Mouse (Mus musculus) 416B (cell line): Measurements from ENCODE around the gene Man1a2.

ENCODE experiments used
- DNase-seq: peaks from one replicate; pipeline ENCODE4 v3.0.0; 2011; ENCODE audit warnings: low read depth

Gene Man1a2

DNA sequence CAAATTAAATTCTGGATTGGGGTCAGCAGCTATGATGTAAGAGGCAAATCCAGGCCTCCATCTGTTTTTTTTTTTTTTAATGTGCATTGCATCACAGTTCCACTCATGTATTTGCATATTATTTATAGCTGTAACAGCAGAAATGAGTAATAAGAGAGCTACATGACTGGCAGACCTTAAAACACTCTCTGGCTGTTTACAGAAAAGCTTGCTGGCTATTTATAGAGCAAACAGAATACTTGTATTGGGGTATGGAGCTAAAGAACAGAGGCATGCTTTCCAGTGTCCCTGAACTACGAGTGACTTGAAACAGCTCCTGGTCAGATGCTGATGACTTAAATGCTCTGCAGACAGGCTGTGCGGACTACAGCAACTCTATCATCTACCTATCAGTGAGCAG, 121.7 kb downstream of the Man1a2 start:
- no peak for DNase-seq

DNA sequence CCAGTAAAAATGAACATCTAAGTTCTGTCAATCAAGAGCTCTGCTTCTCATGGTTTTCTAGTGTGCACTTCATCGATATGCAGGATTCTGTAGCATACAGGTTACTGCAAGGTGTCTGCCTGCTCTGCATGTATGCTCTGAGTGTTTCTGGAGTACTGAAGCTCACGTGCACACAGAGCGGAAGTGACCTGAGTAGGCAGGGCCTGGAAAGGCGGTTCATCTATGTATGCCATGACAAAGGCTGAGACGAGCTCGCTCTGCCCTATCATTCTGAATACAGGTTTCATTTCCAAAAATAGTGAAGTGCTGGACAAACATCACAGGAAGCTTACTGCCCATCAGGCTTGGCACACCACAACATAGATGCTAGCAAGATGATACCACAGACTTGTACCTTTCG, 122.8 kb downstream of the Man1a2 start:
- DNase-seq: no peak

DNA sequence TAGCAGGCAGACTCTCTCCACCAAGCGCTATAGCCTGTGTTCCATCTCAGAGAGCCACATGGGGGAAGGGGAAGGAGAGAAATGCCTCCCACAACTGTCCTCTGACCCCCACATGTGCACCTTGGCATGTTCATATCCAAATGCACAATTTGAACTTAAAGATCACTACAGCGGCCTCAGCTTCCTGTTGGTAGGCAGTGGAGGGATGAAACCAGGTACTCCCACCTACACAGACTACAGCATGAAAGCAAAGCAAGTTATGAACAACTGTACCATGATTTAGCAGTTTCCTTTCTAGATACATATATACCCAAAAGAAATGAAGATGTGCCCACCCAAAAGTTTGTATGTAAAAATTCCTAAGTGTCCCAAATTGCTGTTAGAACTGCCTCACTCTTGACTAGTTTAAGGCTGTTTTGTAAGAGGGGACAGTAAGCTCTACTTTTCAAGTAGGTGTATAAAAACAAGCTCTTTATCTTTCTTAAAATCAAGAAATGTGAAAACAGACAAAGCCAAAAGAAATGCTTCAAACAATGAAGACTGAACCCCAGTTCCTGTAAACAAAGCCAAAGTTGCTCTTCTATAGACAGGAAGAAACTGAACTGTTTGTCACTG, 123.6 kb downstream of the Man1a2 start:
- no peak for DNase-seq

DNA sequence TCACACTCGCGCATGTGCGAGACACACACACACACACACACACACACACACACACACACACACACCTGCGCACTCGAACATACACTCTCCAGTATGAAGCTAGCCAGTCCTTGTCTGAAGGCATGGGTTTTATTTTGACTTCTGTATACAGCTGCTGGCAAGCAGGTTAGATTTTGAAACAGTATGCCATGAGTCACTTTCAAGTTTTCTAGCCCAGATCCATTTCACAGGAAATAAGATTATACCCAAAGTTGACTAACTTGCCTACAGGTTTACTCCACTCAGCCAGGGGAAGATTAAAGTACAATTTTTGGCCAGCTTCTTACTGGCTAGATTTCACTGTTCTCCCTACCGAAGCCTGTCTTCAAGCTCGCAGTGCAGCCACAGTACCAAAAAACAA, 125.9 kb downstream of the Man1a2 start:
- peak; percentile 54 for DNase-seq

DNA sequence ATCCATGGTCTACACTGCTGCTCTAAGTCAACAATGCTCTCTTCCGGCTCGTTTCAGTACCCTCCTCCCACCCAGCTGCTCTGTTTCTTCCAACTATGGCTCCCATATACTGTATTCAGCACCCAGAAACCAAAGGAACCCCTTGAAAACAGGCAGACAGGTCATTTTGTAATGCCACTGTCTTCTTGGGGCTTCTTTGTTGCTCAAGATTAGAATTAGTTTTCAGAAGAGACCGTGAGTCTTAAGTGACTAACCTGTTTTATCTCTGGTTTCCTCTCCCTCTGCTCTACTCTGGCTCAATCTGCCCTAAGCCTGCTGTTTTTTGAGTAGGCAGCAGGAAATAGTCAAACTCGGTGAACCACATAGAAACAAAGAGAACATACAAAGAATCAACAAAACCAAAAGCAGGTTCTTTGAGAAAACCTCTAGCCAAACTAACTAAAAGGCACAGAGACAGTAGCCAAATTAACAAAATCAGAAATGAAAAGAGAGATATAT, 127.0 kb downstream of the Man1a2 start:
- DNase-seq: peak; percentile 42

DNA sequence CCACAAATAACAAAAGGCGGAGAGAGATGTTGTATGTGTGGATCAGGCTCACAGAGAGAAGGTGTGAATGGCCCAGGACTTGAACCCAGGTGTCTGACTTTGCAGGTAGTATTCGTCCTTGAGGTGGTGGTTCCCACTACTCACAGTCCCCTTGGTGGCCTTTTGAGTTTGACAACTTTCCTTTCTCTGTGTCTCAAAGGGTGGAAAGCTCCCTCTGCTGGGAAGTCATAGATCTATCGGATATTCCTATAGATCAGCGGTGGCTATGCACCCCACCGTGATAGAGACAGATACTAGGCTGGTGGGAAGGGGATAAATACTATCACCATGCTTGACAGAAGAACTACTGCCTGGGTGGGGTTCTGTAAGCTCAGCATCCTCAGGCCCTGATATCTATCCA, 130.5 kb downstream of the Man1a2 start:
- no peak for DNase-seq

DNA sequence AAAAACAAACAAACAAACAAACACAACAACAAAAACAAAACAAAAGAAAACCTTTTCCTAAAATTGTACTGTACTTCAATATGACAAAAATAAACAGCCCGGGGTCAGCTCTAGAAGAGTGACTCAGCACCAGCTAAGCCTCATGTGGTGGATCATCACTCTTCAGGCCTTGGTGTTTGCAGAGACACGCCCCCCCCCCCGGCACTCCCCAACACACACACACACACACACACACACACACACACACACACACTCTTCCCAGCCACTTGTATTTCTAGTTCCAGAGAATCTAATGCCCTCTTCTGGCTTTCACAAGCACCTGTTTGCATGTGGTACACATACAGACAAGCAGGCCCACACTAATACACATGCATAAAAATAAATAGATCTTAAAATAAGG, 133.1 kb downstream of the Man1a2 start:
- DNase-seq: no peak

DNA sequence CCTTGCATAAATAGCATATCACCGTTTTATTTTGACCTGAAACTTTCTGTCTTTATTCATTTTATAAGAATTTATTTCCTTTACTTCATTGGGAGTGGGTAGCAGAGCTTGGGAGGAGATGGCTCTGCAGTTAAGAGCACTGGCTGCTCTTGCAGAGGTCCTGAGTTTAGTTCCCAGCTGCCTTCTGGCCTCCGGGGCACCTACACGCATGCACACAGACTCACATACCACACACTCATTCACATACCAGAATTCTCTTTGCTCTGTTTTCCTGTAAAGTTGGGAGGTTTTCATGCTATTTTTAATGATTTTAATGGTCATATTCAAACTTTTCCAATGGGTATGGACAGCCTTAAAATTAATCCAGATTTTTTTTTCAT, 137.4 kb downstream of the Man1a2 start:
- DNase-seq: no peak

DNA sequence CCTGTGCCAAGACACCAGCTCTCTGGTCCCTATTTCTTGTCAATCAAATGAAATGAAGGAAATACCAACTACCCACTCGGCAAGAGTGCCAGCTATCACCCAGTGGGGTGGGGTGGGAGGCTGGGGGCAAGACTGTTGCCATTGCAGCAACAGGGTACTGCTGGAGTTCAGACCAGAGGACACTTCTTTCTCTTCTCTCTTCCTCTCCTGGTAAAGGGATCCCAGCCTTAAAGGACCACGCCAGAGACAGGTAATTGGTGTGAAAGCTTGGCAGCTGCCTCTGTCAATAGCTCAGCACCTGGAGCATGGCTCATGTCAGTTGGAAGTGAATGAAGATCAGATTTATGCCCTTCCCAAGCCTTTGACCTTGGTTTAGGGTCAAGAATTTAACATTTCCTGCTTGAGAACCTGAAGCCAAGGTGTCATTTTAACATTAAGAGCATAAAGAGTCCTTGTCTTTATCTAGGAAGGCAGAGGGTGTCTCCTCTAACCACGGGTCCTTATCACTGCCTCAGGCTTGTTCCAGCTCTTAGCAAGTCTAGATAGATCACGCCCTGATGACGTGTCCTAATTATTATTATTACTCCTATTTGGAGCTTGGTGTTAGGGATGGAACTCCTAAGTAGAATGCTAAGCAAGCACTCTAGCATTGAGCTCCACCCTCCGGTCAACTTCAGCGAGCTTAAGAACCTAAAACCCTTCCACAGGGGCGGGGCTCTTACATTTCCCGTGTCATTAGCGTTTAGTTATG, 138.0 kb downstream of the Man1a2 start:
- no peak for DNase-seq

DNA sequence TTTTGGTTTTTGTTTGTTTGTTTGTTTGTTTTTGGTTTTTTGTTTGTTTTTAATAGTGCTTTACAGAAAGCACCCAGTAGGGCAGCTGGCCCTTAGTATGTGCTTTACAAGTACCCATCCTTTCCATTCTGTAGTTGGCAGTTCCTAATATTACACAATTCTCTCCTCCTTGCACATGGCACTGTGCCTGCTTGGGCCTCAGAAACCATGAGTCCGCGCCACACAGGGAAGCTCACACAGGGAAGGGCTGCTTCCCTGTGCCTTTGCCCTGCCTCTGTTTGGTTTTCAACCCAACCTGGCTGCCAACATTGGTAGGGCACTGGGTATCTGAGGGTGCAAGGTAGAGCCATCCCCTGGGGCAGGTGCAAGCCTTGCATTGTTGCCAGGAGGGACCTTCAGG, 148.6 kb downstream of the Man1a2 start:
- no peak for DNase-seq

DNA sequence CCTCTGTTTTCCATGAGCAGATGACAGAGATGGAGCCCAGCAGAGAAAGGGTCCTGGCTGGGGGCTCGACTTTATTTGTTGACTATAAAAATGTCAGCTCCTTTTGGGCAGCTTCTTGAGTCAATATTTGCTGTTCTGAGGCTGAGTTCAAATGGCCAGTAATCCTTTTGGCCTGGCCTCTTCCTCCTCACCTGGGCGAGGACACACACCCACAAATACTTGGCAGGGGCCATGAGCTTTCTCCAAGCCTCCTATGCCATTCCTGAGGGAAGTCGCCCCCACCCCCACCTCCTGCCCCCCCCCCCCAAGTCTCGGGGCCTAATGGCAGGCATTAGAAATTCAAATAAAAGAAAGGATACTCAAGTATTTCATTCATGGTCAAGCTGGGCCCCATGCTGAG, 149.4 kb downstream of the Man1a2 start:
- no peak for DNase-seq

DNA sequence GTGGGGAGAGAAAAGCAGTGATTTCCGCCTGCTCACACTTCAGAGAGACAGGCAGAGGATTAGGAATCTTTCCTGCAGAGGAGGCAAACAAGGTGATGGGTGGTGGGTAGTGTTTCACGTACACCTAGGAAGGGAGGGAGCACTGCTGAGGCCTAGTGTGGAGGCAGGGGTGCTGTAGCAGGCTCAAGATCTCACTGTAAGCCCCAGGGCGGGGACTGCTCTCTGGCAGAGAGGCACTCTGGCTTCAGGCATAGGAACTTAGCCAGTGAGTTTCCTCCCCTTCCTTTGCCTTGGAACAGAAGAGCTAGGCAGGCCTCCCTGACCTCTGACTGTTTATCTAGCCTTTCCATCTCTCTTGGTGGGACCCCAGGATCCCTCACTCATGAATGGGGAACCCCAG, 150.0 kb downstream of the Man1a2 start:
- no peak for DNase-seq

DNA sequence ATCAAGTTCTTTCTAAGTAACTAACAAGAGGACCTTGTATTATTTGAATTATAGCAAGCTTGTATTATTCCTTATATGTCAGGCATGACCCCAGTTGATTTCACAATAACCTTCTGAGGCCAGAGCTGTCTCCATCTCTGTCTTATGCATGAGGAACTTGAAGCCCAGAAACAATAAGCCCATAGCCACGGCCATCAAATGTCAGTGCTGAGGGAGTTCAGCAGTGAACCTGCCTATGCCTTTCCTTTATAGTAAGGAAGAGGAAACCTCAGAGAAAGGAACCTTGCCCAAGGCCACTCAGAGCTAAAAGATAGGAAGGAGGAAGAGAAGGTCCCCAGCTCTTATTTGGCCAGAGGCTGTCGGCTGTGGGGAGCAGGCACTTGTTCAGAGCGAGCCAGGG, 150.9 kb downstream of the Man1a2 start:
- no peak for DNase-seq

DNA sequence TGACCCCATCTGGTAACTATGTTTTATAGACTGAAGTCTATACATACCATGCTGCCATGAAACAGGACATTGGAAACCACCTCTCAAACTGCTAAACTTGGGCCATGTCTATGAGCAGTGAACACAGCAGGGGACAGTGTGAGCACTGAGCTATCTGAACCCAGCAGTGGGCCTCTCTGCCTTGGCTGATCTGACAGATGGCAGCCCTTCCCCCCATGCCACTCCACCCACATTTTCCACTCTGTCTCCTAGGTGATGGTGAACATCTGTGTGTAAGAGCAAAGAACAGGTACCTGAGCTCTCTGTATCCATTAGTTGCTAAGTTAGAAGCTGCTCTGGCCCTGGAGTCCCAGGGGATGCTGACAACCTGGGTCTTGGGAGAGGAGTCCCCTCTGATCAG, 151.9 kb downstream of the Man1a2 start:
- DNase-seq: no peak

DNA sequence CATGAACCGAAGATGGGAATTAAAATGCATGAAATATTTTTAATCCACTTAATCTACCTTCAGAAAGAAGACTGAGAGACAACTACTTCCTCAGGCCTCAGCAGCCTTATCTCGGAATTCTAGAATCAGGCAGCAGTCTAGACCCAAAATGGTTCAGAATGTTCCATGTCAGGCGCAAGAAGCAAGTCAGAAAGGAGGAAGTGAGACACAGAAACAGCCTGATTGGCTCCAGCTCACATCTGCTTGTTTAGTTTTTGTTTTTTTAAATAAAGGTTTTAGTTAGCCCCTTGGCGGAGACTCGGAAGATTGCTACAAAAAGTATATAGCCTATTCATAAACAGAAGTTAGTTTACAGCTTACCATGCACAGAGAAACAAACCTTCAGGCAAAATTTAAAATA, 154.4 kb downstream of the Man1a2 start:
- DNase-seq: no peak

DNA sequence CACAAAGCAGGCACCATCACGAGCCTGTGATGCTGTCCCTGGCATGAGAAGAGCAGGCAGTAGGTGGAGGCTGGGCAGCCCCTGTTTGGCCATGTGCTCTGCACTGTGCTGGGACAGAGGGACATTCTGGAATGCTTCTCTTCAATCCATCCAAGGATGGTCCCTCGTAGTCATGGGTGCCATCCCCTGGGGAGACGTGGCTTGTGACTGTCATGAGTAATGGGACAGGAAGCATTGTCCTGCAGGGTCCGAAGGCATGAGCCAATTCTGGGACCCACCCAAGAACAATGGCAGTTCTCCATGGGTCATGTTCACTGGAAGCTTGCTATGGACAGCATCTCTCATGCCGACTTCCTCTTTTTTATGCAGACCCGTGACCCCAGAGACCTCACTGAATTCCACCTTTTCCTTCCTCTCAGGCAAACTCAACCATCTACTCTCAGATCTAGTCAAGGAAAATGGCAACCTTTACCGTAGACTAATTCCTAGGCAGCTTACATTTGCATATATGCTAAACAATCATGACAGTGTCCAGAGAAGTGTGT, 155.0 kb downstream of the Man1a2 start:
- no peak for DNase-seq

DNA sequence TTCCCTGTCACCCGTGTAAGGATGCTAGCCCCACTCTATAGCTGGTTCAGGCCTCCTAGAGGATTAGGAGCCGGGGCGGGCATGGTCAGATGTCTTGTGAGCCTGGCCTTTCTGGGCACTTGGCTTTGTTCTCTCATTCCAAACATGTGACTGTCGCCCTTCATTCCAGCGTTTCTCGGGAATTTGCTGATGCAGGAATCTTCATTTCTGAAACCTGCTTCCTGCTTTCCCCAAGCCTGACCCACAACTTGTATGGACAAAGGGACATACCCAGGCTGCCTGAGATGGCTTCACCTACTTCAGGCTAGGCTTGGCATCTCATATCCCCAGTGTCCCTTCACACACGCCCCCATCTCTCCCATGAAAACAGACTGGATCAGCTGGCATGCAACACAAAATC, 162.6 kb downstream of the Man1a2 start:
- DNase-seq: no peak

DNA sequence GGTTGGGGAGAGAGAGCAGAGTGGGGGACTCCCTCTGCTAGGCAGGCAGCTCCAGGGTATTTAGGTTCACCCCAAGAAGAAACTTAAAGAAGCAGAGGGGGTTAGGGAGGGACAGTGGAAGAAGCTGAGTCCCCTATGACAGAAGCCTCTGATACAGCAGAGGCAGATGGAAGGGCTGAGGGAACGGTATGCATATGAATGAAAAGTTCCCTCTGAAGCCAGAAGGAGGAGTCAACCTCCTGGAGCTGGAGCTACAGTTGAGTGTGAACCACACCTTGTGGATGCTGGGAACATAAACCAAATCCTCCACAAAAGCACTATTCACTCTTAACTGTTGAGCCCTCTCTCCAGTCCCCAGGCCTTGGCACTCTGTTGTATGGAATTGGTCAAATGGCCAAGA, 163.7 kb downstream of the Man1a2 start:
- DNase-seq: no peak

DNA sequence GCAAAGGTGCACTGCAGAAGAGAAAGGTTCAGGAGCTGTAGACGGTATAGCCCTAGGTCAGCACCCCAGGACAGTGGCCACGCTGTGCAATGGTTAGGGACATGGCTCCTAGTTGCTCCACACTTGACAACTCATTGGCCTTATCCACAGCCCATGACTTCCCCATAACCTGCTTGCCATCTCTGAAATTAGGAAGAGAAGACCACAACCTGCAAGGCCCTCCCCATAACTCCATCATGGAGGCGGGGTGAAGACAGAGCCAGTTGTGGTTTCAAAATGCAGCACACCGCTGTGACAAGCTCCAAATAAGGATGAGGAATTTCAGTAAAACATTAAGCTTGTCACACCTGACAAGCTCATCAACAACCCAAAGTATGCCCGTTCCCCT, 169.6 kb downstream of the Man1a2 start:
- DNase-seq: no peak

DNA sequence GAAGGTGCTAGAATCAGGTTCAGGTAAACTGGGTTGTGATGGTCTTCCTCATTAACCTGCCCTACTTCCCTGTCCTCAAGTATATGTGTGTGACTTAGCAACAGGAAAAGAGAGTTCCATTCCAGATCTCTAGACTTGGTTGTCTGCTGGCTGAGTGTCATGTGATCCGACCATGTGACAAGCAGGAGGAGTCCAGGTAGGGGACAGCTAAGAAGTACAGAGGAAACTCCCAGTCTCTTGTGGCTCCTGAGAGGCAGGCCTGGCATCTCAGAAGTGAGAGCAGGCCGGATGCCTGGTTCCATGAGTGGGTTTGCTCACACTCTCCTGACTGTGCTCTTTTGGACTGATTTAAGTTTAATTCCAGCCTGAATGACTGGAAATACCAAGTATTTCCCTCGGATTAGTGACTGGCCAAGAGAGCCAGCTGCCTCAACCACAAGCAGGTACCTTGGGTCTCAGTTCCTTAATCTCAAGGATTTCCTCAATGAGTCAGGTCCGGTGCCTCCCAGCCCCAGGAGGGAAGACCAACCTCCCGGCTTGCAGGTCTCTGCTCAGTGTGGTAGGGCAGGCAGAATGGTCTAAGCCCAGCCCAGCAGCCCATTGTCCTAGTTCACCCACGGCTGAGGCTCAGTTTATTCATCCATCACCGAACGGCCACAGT, 170.1 kb downstream of the Man1a2 start:
- peak; percentile 29 for DNase-seq
